Mouse (Mus musculus): ENCODE results near the gene Ptpn7.
A peak's percentile ranks its signal among the peaks of the same experiment; 100 is the strongest.

DNA sequence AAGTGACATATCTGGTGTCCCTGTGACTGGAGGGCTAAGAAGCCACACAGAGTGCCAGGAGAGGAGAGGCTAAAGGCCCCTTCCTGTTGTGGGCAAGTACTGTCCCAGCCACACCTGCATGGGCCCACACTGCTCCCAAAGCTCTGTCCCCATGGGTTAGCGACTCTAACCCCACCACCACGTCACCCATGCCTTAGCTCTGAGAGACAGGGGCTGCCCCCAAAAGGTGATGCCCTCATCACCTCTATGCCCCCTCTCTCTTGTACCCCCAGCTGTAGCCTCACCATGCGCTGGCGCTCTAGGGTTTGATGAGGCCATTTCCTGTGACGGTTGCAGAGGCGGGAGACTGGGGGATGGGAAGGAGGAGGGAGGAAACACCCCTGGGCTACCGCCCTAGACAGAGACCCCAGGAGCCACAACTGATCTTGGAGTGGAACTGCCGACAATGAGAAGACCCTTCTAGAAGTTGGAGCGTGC lies 431 bp downstream of the Ptpn7 start:
- TF ChIP-seq HCFC1 (IDR thresholded peaks at IDR 0.05; ENCODE audit: low read depth, low read length) (peak; percentile 71), EP300 (IDR thresholded peaks at IDR 0.05; ENCODE audit: low read length) (peak; percentile 61), POLR2A (IDR thresholded peaks at IDR 0.05; ENCODE audit: low read depth, low read length) (peak; percentile 68), ZMIZ1 (IDR thresholded peaks at IDR 0.05; ENCODE audit: low read depth, low read length) (0 out of 2 replicates have a peak, but pooled peaks have one; percentile 42), CTCF (conservative IDR thresholded peaks at IDR 0.05 in 1 of 2, IDR thresholded peaks at IDR 0.05 in 1 of 2; ENCODE audit: low read depth in 2 of 2, low read length in 2 of 2) (peak in 1 of 2 experiments; percentile 14; a peak in 1 of 4 replicates), JUND (conservative IDR thresholded peaks at IDR 0.05; ENCODE audit: low read depth, low read length) (no peak), ZC3H11A (IDR thresholded peaks at IDR 0.05; ENCODE audit: low read depth, low read length) (no peak), IRF4 (IDR thresholded peaks at IDR 0.05; ENCODE audit: low read depth, low read length) (peak; percentile 63; the same call in 1 of the 2 replicates), MAX (IDR thresholded peaks at IDR 0.05; ENCODE audit: low read length) (peak; percentile 87), POLR2AphosphoS2 (IDR thresholded peaks at IDR 0.05; ENCODE audit: low read depth, low read length) (no peak), UBTF (IDR thresholded peaks at IDR 0.05; ENCODE audit: low read depth, low read length) (no peak)

Measured in CH12.LX (cell line).